Mouse (Mus musculus): ENCODE measurements around the gene Ppp6r2.

- no peak for TF ChIP-seq POLR2A (IDR thresholded peaks at IDR 0.05; ENCODE audit: borderline replicate concordance, control insufficient read depth, low read depth, low read length)
- no peak for TF ChIP-seq CTCF (IDR thresholded peaks at IDR 0.05; ENCODE audit: control insufficient read depth, insufficient read depth, low read length)
These were observed 41.3 kb upstream of the Ppp6r2 start for GRCm38 (mm10) chr15:89170102-89170501.
